Mouse (Mus musculus): ENCODE data around the gene Hist1h2ag. TPM values are rescaled to one million over a fixed set of nuclear protein-coding genes. Genes with fewer than 3 reads are reported as not detected.

Hist1h2ag gene
- polyA plus RNA-seq, 1 experiment from 2014 or later, result 36.9 TPM

- no peak overlapping the region; the same call in 1 of the 2 replicates for H3K4me3 ChIP-seq
- H3K36me3 ChIP-seq, result no peaks in the 10 kb centered on the region
- 4% methylated on average over 22 of the region's 22 CpGs for WGBS
- H3K27ac ChIP-seq, result no peak overlapping the region
- no peak for ATAC-seq (ENCODE audit: insufficient number of reproducible peaks, low FRiP score, low TSS enrichment, low read depth)
- peaks cover 14% of the 10 kb centered on the region; the same call in 1 of the 2 replicates for H3K4me1 ChIP-seq
- no peaks in the 10 kb centered on the region for H3K9me3 ChIP-seq
- H3K27me3 ChIP-seq, result peaks cover 54% of the 10 kb centered on the region
- no peak overlapping the region for H3K9ac ChIP-seq
- no peak overlapping the region for H3K4me2 ChIP-seq
These were observed 48.6 kb downstream of the Hist1h2ag start for GRCm38 (mm10) chr13:21993957-21994738.

GRCm38 (mm10) chr13:21992550-21992949 is 50.2 kb downstream of the Hist1h2ag start:
- Histone ChIP-seq H3K4me1 (peaks cover 14% of the 10 kb centered on the region; the same call in 1 of the 2 replicates), H3K27ac (no peak overlapping the region), H3K9ac (no peak overlapping the region), H3K27me3 (peaks cover 38% of the 10 kb centered on the region), H3K4me2 (no peak overlapping the region), H3K36me3 (no peaks in the 10 kb centered on the region), H3K9me3 (no peaks in the 10 kb centered on the region), H3K4me3 (no peak overlapping the region)
- ATAC-seq (ENCODE audit: insufficient number of reproducible peaks, low FRiP score, low TSS enrichment, low read depth), result no peak
- 80% methylated on average over 5 of the region's 5 CpGs for WGBS

Small RNA genes within 50 kb of the gene (microRNA-seq; reads per million reads assigned to microRNA genes)
- gene Gm26300 (not detected), gene Gm44390 (not detected), gene Gm44486 (not detected)

Other genes with a start within 250 kb of the Hist1h2ag start
- 11.7 and 18.0 TPM in 2 replicates for gene Hist1h2bq, start 232.7 kb downstream of the Hist1h2ag start, polyA plus RNA-seq (2015; fragmentation: Nextera tagmentation; extraction: Ambion mirVana)
- 1.9 TPM in 1 of 2 replicates, not detected in the other for gene Hist1h2ao, start 232.5 kb downstream of the Hist1h2ag start, polyA plus RNA-seq (2015; fragmentation: Nextera tagmentation; extraction: Ambion mirVana)
- not detected in 2 replicates for gene Hist1h4m, start 231.2 kb downstream of the Hist1h2ag start, polyA plus RNA-seq (2015; fragmentation: Nextera tagmentation; extraction: Ambion mirVana)
- 9.4 and 12.8 TPM in 2 replicates for gene Hist1h4n, start 210.7 kb downstream of the Hist1h2ag start, polyA plus RNA-seq (2015; fragmentation: Nextera tagmentation; extraction: Ambion mirVana)
- gene Hist1h2ap, start 209.4 kb downstream of the Hist1h2ag start, polyA plus RNA-seq (2015; fragmentation: Nextera tagmentation; extraction: Ambion mirVana), result 2,482 and 2,904 TPM in 2 replicates
- gene Hist1h2br, start 209.2 kb downstream of the Hist1h2ag start, polyA plus RNA-seq (2015; fragmentation: Nextera tagmentation; extraction: Ambion mirVana), result 12.5 and 17.9 TPM in 2 replicates
- 7.8 and 8.8 TPM in 2 replicates for gene Zfp184, start 97.8 kb downstream of the Hist1h2ag start, polyA plus RNA-seq (2015; fragmentation: Nextera tagmentation; extraction: Ambion mirVana)
- gene Pom121l2, start 61.8 kb downstream of the Hist1h2ag start, polyA plus RNA-seq (2015; fragmentation: Nextera tagmentation; extraction: Ambion mirVana), result 0.15 and 0.20 TPM in 2 replicates
- 1.2 and 1.3 TPM in 2 replicates for gene Prss16, start 33.2 kb downstream of the Hist1h2ag start, polyA plus RNA-seq (2015; fragmentation: Nextera tagmentation; extraction: Ambion mirVana)
- 4.7 and 7.2 TPM in 2 replicates for gene Hist1h2ah, start 7.4 kb downstream of the Hist1h2ag start, polyA plus RNA-seq (2015; fragmentation: Nextera tagmentation; extraction: Ambion mirVana)
- gene Hist1h2bk, start 7.1 kb downstream of the Hist1h2ag start, polyA plus RNA-seq (2015; fragmentation: Nextera tagmentation; extraction: Ambion mirVana), result 4.2 and 6.2 TPM in 2 replicates
- 15.8 and 18.4 TPM in 2 replicates for gene Hist1h4i, start 1.6 kb downstream of the Hist1h2ag start, polyA plus RNA-seq (2015; fragmentation: Nextera tagmentation; extraction: Ambion mirVana)
- gene Hist1h2bj, start 270 bp upstream of the Hist1h2ag start, polyA plus RNA-seq (2015; fragmentation: Nextera tagmentation; extraction: Ambion mirVana), result 6.8 and 8.1 TPM in 2 replicates
- gene Vmn1r188, start 41.5 kb upstream of the Hist1h2ag start, polyA plus RNA-seq (2015; fragmentation: Nextera tagmentation; extraction: Ambion mirVana), result not detected in 2 replicates
- not detected in 2 replicates for gene Vmn1r189, start 62.9 kb upstream of the Hist1h2ag start, polyA plus RNA-seq (2015; fragmentation: Nextera tagmentation; extraction: Ambion mirVana)
- not detected in 2 replicates for gene Vmn1r191, start 141.0 kb upstream of the Hist1h2ag start, polyA plus RNA-seq (2015; fragmentation: Nextera tagmentation; extraction: Ambion mirVana)
- not detected in 2 replicates for gene Vmn1r192, start 148.2 kb upstream of the Hist1h2ag start, polyA plus RNA-seq (2015; fragmentation: Nextera tagmentation; extraction: Ambion mirVana)
- not detected in 2 replicates for gene Vmn1r193, start 180.2 kb upstream of the Hist1h2ag start, polyA plus RNA-seq (2015; fragmentation: Nextera tagmentation; extraction: Ambion mirVana)
- gene Vmn1r194, start 201.3 kb upstream of the Hist1h2ag start, polyA plus RNA-seq (2015; fragmentation: Nextera tagmentation; extraction: Ambion mirVana), result not detected in 2 replicates
- not detected in 2 replicates for gene Vmn1r195, start 227.6 kb upstream of the Hist1h2ag start, polyA plus RNA-seq (2015; fragmentation: Nextera tagmentation; extraction: Ambion mirVana)
- not detected in 2 replicates for gene Vmn1r196, start 247.0 kb upstream of the Hist1h2ag start, polyA plus RNA-seq (2015; fragmentation: Nextera tagmentation; extraction: Ambion mirVana)